Mouse (Mus musculus): Measurements from ENCODE around the gene Fxyd7.

GRCm38 (mm10) chr7:31052251-31052635 lies 976 bp upstream of the Fxyd7 start:
- TF ChIP-seq CTCF (IDR thresholded peaks at IDR 0.05) (no peak), EP300 (IDR thresholded peaks at IDR 0.05) (no peak)

All from lung, postnatal 0 days (tissue).